Mouse (Mus musculus): ENCODE measurements at regions not wholly inside any gene's neighbourhood (a gene's known extent, or its start where the extent isn't known, plus 50 kb on each side); places are given as distances from the start of the nearest gene placed in this dataset.
"Not testable (repeated sequence)": the region's sequence is repeated elsewhere in the genome, so short reads cannot be mapped to it uniquely, and the experiment has no call there.

- DNase-seq (ENCODE audit: low spot score in 2 of 2), result no peak
Observed at GRCm38 (mm10) chr8:60728339-60728738, 95.7 kb downstream of the Mfap3l start.

- no peak for DNase-seq (ENCODE audit: low spot score in 2 of 2)
Observed at GRCm38 (mm10) chr8:60732545-60732944, 99.9 kb downstream of the Mfap3l start.

GRCm38 (mm10) chr8:60735961-60736360, 103.3 kb downstream of the Mfap3l start:
- DNase-seq (ENCODE audit: low spot score in 2 of 2), result no peak

GRCm38 (mm10) chr8:60736401-60736800, 103.8 kb downstream of the Mfap3l start:
- DNase-seq (ENCODE audit: low spot score in 2 of 2), result no peak

GRCm38 (mm10) chr8:60736913-60737312, 104.3 kb downstream of the Mfap3l start:
- DNase-seq (ENCODE audit: low spot score in 2 of 2), result no peak

GRCm38 (mm10) chr8:60737616-60738015, 105.0 kb downstream of the Mfap3l start:
- no peak for DNase-seq (ENCODE audit: low spot score in 2 of 2)

- no peak for DNase-seq (ENCODE audit: low spot score in 2 of 2)
Observed at GRCm38 (mm10) chr8:60745877-60746276, 113.2 kb downstream of the Mfap3l start.

- no peak for DNase-seq (ENCODE audit: low spot score in 2 of 2)
Observed at GRCm38 (mm10) chr8:60746486-60746885, 113.9 kb downstream of the Mfap3l start.

GRCm38 (mm10) chr8:60755704-60756415, 123.2 kb downstream of the Mfap3l start:
- DNase-seq (ENCODE audit: low spot score in 2 of 2), result no peak

- DNase-seq (ENCODE audit: low spot score in 2 of 2), result no peak
Observed at GRCm38 (mm10) chr8:60763959-60764358, 126.3 kb upstream of the Hpf1 start.

GRCm38 (mm10) chr8:60773350-60773749, 116.9 kb upstream of the Hpf1 start:
- peak; percentile 43 to 76 for DNase-seq (ENCODE audit: low spot score in 2 of 2)

- not testable (repeated sequence) for DNase-seq (ENCODE audit: low spot score in 2 of 2)
Observed at GRCm38 (mm10) chr8:60776251-60776650, 114.0 kb upstream of the Hpf1 start.

- DNase-seq (ENCODE audit: low spot score in 2 of 2), result no peak
Observed at GRCm38 (mm10) chr8:60785049-60785448, 105.2 kb upstream of the Hpf1 start.

- DNase-seq (ENCODE audit: low spot score in 2 of 2), result peak in 1 of 2 experiments; percentile 10
Observed at GRCm38 (mm10) chr8:60790453-60790852, 99.8 kb upstream of the Hpf1 start.

- DNase-seq (ENCODE audit: low spot score in 2 of 2), result no peak
Observed at GRCm38 (mm10) chr8:60792518-60792917, 97.7 kb upstream of the Hpf1 start.

- DNase-seq (ENCODE audit: low spot score in 2 of 2), result no peak
Observed at GRCm38 (mm10) chr8:60804787-60805186, 85.4 kb upstream of the Hpf1 start.

GRCm38 (mm10) chr8:60806772-60807171, 83.4 kb upstream of the Hpf1 start:
- DNase-seq (ENCODE audit: low spot score in 2 of 2), result no peak

GRCm38 (mm10) chr8:60809806-60810205, 80.4 kb upstream of the Hpf1 start:
- DNase-seq (ENCODE audit: low spot score in 2 of 2), result no peak

GRCm38 (mm10) chr8:60810955-60811354, 79.3 kb upstream of the Hpf1 start:
- DNase-seq (ENCODE audit: low spot score in 2 of 2), result peak in 1 of 2 experiments; percentile 7

- no peak for DNase-seq (ENCODE audit: low spot score in 2 of 2)
Observed at GRCm38 (mm10) chr8:60825676-60826442, 64.4 kb upstream of the Hpf1 start.

- no peak for DNase-seq (ENCODE audit: low spot score in 2 of 2)
Observed at GRCm38 (mm10) chr8:60827241-60827640, 63.0 kb upstream of the Hpf1 start.

- no peak for DNase-seq (ENCODE audit: low spot score in 2 of 2)
Observed at GRCm38 (mm10) chr8:60829093-60829492, 61.1 kb upstream of the Hpf1 start.

GRCm38 (mm10) chr8:60830556-60830955, 59.7 kb upstream of the Hpf1 start:
- DNase-seq (ENCODE audit: low spot score in 2 of 2), result no peak
